Mouse (Mus musculus) erythroid progenitor cell, adult 5-6 weeks (primary cell): ENCODE results near the gene Vmn2r90. TPM values are rescaled to one million over a fixed set of nuclear protein-coding genes. Genes with fewer than 3 reads are reported as not detected.
"Not testable (repeated sequence)": the region's sequence is repeated elsewhere in the genome, so short reads cannot be mapped to it uniquely, and the experiment has no call there.

Experiments used
- ATAC-seq: replicated peaks from 2 replicates; pipeline ENCODE4 v1.8.0; 2016; ENCODE audit warnings: moderate number of reproducible peaks, mild to moderate bottlenecking, moderate TSS enrichment, inconsistent platforms; ENCODE audit not compliant: poor library complexity, low FRiP score, severe bottlenecking
- total RNA-seq, 2 experiments: library from RNA; stranded (forward) in 1 of 2; stranded (reverse) in 1 of 2; fragments of 150-400 nt in 1 of 2; fragments of 186-747, 209-891 nt in 1 of 2; gene quantifications; 2 replicates each; pipeline versions ENCODE4 v1.2.3 to v1.2.4; 2015 to 2017; ENCODE audit warnings: low replicate concordance in 2 of 2

Vmn2r90 gene
- total RNA-seq (2015; ENCODE audit: low replicate concordance) (not detected in 2 replicates), total RNA-seq (2017; ENCODE audit: low replicate concordance) (not detected in 2 replicates)

DNA sequence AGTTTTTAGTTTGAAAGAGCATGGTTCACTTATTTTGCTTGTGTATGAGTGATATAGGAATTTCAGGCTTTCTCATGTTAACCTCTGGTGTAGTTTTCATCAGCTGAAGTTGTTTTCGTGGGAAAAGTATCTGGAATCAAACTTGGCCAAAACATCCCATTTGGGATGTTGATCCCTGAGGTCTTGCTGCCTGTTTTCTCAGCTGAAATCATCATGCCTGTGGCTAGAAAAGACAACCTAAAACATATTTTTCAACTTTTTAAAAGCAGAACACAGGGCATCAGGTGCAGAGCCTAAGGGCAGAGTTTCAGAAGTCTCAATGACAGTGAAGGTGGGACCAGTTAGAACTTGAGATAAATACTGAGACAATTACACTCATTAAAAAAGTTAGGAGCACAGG is at the start of gene Vmn2r90:
Gene Vmn2r90, plus strand, starts transcription at position 301 of the 400 bp plus-strand sequence.
- ATAC-seq: no peak

DNA sequence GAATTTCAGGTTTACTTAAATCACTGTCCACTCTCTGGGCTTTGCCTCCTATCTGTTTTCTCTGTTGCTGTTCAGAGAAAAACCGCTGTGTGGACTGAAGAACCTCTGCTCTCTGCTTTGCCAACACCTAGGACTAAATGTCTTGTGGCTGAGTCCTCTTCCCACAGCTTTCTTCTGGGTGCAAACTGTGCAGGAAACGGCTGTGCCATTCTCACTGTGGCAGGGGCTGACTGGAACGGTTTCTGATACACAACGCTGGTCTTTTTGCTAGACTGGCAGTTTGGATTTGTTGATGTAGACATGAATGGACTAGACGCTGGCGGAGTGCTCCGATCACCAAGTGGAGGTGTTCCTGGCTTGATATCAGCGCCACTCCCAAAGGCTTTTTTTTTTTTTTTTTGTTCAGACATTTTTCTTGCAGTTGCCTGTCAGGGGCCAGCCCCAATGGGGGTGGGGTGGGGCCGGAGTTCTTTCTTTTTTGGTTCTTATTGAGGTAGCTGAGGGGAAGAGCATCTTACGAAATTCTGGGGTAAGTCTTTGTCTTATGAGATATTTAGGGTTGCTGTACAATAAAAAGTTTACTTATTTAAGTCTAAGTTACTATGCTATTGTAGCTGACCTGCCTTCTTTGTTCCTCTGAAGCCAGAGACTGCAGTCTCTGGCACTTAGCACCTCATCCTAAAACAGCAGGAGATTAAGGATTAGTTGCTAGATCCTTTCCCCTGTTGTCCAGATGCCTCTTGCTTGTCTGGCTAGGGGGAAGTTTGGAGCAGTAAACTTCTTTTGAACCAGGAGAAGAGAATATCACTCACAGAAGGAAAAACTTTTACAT is 48.3 kb upstream of the Vmn2r90 start:
- ATAC-seq: no peak

DNA sequence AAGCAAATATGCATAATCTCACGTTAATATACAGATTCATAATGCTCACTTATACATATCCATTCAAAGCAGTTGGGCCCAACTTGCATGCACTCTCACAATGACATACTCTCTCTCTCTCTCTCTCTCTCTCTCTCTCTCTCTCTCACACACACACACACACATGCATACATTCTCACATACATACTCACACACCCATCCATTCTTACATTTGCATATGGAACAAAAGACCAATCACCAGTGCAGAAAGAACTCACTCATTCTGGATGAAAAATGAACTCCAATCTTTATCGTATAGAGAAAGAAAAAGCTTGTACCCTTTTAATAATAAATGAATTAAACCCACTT is 47.7 kb upstream of the Vmn2r90 start:
- no peak for ATAC-seq

DNA sequence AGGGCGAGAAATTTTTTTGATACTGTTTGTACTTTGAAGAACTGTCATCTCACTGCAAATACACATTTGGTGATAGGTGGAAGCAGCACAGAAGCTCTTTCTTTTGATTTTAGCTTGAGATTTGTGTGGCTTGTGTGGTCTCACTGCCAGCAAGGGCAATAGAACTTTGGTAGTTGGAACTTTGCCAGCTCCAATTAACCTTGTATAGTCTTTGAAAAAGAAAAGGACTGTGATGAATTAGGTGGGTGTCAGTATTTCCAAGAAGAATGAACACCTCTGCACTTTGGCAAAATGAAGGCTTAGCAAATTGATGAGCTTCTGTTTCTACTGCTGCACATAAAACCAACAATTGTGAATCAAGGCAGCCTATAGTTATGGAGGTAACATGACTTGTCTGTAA is 24.8 kb upstream of the Vmn2r90 start:
- ATAC-seq: no peak

DNA sequence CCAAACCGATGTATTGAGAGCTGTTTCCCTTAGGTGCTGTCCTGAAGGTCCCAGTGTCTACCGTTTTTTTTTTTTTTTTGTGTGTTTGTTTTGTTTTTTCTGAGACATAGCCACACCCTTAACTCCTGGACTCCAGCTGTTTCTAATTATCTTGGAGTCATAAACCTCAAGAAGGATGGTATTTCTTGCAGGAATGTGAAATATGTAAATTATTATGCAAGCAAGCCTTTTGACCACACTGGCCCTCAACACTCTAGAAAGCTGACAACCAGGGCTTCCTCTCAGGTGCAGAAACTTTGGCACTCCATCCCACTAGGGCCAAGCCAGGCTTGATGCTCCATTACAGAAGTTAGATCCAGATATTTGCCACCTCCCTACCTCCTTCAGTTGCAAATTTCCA is 12.9 kb upstream of the Vmn2r90 start:
- no peak for ATAC-seq

DNA sequence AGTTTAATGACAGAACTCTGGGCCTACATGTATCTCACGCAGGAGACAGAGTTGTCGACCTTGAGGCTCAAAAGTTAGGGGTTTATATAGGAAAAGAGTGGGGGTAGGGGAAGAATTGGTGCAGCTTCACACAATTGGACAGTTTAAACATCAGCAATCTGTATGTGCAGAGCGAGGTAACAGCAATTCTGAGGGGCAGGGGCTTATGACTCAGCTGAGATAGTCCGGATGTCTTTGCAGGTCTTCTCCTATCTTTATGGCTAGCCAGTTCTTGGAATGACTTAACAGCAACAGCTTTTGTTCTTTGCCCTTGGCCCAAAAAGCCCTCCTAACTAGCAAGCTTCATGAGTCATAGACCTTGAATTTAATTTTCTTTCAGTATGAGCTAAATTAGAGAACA is 28.8 kb downstream of the Vmn2r90 start:
- not testable (repeated sequence) for ATAC-seq

DNA sequence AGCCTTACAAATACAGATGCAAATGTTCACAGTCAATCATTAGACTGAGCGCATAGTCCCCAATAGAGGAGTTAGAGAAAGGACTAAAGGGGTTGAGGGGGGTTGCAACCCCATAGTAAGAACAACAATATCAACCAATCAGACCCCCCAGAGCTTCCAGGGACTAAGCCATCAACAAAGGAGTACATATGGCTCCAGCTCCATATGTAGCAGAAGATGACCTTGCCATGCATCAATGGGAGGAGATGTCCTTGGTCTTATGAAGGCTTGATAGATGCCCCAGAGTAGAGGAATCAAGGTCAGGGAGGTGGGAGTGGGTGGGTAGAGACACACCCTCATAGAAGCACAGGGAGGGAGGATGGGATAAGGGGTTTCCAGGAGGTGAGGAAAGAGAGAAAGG is 35.1 kb downstream of the Vmn2r90 start:
- no peak for ATAC-seq

DNA sequence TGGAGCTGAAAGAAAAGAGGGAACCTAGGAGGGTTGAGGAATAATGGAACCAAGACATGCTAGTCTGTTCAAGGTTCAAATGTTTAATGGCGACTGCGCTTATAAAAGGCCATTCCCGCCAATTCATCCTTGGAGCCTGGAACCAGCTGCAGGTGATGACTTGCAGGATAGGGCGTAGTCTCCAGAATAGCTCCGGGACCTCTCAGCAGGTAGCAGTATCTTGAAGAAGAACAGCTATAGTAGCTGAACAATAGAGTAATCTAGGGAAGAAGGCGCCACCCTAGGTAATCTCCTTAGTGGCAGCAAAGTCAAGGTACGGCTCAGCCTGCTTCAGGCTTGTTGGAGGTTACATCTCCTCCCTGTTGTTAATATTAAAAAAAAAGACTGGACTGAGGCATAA is 35.8 kb downstream of the Vmn2r90 start:
- ATAC-seq: not testable (repeated sequence)

DNA sequence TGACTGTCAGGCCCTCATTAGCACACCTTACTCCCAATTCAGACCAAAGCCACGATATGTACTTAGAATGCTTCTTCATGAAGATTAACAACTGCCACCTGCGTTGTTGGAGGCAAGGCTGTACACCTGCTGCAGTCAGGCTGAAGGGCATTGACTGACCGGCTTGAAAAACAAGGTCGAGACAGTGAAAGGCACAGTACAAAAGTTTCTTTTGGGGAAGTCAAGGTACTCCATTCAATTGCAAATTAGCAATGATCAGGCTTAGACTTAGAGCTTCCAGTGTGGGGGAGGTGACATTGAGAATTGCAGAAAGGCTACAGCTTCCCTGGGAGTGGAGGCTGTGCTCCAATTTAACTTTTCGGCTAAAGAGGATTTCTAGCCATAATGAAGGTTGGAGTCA is 36.4 kb downstream of the Vmn2r90 start:
- ATAC-seq: not testable (repeated sequence)

DNA sequence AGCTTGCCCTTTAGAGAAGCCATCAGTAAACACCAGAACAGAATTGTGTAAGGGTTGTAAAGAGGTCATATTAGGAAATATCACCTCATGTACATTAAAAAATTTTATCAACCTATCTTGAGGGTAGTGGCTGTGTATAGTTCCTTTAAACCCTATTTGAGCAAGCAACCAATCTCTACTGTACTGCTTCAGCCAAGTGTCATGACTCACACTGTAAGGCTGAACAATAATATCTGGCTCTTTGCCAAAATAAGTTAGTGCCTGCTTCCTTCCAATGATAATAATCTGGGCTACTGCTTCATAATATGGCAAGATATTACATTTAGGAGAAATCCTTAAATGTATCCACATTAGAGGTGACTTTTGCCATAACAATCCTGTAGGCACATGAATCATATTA is 38.0 kb downstream of the Vmn2r90 start:
- not testable (repeated sequence) for ATAC-seq

DNA sequence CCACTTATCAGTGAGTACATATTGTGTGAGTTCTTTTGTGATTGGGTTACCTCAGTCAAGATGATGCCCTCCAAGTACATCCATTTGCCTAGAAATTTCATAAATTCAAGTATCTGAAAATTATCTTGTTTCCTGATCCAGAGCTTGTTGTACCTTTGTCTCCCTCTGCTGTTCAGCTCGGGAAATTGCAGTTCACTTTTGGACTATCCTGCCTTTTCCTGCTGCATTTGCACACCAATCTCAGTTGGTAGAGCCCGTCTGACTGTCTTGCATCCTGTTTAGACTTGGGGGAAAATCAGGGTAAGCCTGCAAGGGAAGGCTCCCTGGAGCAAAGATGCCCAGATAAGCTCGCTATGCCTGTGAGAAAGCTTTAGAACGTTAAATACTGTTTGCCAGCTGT is 45.8 kb downstream of the Vmn2r90 start:
- ATAC-seq: not testable (repeated sequence)

DNA sequence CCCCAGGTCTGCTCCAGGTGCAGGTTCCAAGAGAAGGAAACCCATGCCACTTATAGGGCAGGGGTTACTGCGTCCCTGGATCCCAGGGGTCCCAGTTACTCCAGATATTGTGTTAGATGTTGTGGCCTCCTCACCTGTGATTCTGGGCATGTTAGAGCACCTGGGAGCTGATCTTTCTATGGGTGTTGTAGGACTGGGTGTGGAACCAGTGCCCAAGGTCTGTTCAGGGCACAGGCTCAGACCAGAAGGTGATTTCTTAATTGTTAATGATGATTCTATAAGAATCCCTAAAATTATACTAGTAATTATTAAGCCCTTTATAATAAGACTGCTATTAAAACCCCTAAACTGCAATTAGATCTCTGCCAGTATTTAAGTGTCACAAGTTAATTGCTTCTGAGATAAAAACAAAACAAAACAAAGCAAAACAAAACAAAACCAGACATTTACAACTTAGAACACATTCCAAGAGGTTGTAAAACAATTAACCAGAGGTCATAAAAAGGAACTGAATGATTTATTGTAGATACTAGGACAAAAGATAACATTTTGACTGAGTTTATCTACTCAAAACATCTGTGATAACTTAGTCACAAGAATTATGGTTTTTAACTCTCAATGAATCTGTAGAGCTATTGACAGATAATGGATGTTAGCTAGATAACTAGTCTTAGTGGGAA is 59.2 kb downstream of the Vmn2r90 start:
- ATAC-seq: no peak

DNA sequence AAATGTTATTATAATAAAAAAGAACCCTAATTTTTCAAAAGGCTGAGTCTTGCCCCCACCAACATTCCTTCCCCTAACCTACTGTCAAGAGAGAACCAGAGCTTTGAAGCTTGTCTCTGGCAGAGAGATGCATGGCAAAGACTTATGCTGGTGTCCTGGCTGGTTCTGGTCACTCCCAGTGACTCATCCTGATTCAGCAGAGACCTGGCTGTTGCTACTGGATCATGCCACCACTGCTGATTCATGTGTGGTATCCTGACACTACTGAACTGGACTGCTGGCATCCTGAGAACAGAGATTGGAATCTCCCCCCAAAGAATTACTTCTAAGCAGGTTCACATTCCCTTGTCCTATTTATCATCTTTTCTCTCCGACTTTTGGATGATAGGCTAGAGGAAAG is 60.7 kb downstream of the Vmn2r90 start:
- ATAC-seq: no peak

DNA sequence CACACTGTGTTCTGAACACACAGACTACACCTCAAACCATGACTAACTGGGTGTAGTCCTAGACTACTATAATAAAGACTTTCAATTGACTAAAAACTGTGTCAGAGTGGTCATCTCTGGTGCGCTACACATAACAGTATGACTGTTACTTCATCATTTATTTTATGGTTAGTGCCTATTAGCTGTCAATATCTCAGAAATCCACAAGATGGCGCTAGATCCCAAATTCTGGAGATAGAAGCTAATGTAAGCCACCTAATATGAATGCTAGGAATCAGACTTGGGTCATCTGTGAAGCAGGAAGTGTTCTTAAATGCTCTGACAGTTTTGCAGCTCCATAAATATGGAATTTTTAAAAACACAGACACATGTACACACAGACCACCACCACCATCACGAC is 62.9 kb downstream of the Vmn2r90 start:
- ATAC-seq: 0 out of 2 replicates have a peak, but pooled peaks have one; percentile 49

Other genes starting within 250 kb of the Vmn2r90 start
- gene Lnpep, start 78.7 kb upstream of the Vmn2r90 start, total RNA-seq (2015; ENCODE audit: low replicate concordance): 45.0 and 50.7 TPM in 2 replicates
- gene Lnpep, start 78.7 kb upstream of the Vmn2r90 start, total RNA-seq (2017; ENCODE audit: low replicate concordance): 36.1 TPM in 2 replicates
- not detected in 2 replicates for gene Spaca6, start 123.4 kb downstream of the Vmn2r90 start, total RNA-seq (2015; ENCODE audit: low replicate concordance)
- not detected in 2 replicates for gene Spaca6, start 123.4 kb downstream of the Vmn2r90 start, total RNA-seq (2017; ENCODE audit: low replicate concordance)
- not detected in 2 replicates for gene Has1, start 151.5 kb downstream of the Vmn2r90 start, total RNA-seq (2015; ENCODE audit: low replicate concordance)
- gene Has1, start 151.5 kb downstream of the Vmn2r90 start, total RNA-seq (2017; ENCODE audit: low replicate concordance): not detected in 2 replicates
- gene Fpr1, start 180.2 kb downstream of the Vmn2r90 start, total RNA-seq (2015; ENCODE audit: low replicate concordance): 5.0 and 13.4 TPM in 2 replicates
- 4.5 and 9.2 TPM in 2 replicates for gene Fpr1, start 180.2 kb downstream of the Vmn2r90 start, total RNA-seq (2017; ENCODE audit: low replicate concordance)
- 63.3 and 73.2 TPM in 2 replicates for gene Fpr2, start 184.1 kb downstream of the Vmn2r90 start, total RNA-seq (2015; ENCODE audit: low replicate concordance)
- 4.9 and 13.5 TPM in 2 replicates for gene Fpr2, start 184.1 kb downstream of the Vmn2r90 start, total RNA-seq (2017; ENCODE audit: low replicate concordance)
- not detected in 2 replicates for gene Fpr3, start 184.1 kb downstream of the Vmn2r90 start, total RNA-seq (2015; ENCODE audit: low replicate concordance)
- not detected in 2 replicates for gene Fpr3, start 184.1 kb downstream of the Vmn2r90 start, total RNA-seq (2017; ENCODE audit: low replicate concordance)